Mouse (Mus musculus) thymus, postnatal 10 days (tissue): Measurements from ENCODE around the gene Npw.
A peak's percentile ranks its signal among the peaks of the same experiment; 100 is the strongest.

Experiments
- DNase-seq, 2 experiments: peaks; one replicate each; pipeline ENCODE4 v3.0.0; 2021; ENCODE audit warnings: low spot score in 2 of 2

Npw gene

DNA sequence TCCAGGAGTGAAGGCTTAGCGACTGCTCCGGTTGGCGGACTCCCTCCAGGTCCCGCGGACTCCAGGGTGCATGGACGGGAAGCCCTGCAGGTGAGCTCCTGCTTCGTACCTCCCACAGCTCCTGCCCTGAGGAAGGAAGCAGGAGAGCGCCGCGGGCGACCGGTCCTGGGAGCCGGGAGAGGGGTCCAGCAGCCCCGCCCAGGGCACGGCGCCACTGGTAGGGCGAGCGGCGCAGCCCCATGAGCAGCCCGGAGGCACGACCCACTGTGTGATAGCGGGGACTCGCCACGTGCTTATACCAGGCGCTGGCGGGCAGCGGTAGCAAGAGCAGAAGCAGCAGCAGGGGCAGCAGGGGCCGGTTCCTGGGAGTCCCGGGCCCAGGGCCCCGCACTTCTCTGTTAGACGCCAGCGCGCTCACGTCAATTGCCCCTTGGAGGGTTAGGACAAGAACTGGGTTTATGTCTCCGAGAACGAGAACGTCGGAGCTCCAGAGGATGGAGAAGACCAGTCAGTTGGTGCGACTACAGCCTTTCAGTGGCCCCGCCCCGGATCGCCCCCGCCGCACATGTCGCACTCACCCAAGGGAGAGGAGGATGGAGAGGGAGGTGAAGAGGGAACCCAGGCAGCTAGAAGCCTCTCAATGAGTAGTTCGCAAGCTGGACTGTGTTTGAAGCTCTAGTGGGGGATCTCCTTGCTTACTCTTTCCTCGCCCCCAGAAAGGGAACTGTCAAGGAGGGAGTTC is at the start of gene Npw:
Gene Npw, minus strand, starts transcription at position 441 of the 742 bp plus-strand sequence.
- no peak for DNase-seq

DNA sequence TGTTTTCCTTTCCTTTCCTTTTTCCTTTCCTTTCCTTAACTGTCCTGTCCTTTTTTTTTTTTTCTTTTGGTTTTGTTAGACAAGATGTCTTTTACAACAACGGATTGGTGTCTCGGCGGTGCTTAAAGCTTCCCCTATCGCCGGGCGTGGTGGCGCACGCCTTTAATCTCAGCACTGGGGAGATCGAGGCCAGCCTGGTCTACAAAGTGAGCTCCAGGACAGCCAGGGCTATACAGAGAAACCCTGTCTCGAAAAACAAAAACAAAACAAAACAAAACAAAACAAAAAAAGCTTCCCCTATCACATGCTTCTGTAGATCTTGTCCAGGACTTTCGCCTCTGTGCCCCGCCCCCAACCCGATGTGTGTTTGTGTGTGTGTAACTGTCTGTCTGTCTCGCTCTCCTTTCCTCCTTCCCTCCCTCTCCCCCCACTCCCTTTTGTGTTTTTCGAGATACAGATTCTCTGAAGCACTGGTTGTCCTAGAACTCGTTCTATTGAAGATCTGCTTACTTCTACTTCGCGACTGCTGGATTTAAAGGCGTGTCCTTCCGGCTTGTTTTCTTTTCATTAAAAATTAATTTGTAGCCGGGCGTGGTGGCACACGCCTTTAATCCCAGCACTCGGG is 49.7 kb upstream of the Npw start:
- DNase-seq, result no peak

DNA sequence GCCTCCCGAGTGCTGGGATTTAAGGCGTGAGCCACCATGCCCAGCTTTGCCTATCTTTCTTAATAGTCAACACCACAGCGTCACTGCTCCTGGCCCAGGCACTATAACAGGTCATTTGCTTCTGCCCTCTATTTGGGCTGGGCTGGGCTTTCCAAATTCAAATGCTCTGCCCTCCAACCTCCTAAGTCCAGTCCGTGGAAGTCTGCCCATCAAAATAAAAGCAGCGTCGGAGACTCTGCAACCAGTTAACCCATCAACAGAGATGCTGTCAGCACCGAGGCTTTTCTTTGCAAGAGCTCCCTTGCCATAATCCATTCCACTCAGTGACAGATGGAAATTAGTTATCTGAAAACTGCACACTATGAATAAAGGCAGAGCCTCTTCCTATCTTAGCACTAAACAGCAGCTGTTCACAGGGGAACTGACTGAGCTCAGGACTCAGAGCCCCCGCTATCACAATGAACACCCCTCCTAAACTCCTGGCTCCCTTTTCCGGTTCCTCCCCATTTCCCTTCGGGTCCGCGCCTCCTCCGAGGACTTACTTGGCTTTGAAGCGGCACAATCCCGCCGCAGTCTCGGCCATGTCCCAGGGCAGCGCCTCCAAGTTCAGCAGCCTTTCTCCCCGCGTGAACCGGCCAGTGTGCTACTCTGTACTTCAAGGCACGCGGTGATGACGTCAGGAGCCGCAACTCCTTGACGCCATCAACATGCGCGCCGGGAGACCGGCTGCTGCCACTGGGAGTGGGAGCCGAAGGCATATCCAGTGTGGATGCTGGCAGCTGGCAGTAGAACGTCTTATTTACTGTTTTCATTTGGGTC is 48.9 kb upstream of the Npw start, which contains the start of gene Tbl3:
Gene Tbl3, minus strand, starts transcription at position 679 of the 819 bp plus-strand sequence.
- peak; percentile 86 to 88 for DNase-seq

DNA sequence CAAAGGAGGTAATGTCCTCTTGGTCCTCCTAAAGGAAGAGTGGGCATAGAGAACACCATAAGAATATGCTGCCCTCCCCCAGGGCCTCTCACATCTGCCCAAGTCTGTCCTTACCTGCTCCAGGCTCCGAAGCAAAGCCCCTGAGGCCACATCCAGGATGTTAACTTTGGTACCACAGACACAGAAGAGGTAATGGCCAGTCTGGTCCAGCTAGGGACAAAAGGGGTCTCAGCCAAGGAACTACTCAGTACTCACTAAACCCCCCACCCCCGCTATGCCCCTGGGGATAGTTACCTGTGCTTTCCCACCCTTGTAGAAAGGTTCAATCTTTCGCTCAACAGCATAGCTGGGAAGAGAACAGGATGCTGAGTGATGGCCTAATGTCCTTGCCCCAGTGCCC is 47.6 kb upstream of the Npw start:
- DNase-seq, result no peak

DNA sequence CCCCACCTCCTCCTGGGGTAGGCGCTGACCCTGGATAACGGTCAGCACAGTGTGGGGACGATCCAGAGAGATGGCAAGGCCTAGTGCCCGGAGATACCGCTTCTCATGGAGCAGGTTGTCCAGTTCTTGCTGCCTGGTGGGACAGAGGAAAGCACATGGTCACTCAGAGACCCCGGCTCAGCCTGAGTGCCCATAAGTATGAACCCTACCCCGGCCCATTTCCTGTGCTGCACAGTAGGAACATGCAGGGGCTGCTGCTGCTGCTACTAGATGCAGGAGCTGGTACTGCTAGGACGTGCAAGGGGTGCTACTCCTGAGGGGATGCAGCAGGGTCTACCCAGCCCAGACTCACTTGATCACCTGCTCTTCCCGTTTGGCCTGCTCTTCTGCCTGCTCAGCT is 43.0 kb upstream of the Npw start:
- no peak for DNase-seq

- no peak for DNase-seq
These were observed 41.2 kb upstream of the Npw start for GRCm38 (mm10) chr17:24699473-24699872.

DNA sequence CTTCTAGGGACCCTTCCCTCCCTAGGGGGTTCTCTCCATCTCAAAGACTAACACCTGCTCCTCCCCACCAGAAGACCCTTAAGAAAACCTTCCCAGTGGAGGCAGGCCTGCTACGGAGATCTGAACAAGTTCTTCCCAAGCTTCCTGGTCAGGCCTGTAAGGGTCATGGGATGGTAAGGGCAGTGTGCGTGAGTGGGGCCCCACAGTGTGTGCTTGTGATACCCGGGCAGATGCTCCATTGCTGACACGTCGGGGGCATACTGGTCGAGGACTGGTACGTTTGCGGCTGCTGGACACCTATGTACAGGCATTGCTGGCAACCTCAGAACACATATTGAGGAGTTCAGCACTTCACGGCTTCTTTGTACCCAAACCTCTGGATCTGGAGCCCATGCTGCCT is 40.5 kb upstream of the Npw start:
- no peak for DNase-seq

- no peak for DNase-seq
These were observed 39.7 kb upstream of the Npw start for GRCm38 (mm10) chr17:24697985-24698384.

DNA sequence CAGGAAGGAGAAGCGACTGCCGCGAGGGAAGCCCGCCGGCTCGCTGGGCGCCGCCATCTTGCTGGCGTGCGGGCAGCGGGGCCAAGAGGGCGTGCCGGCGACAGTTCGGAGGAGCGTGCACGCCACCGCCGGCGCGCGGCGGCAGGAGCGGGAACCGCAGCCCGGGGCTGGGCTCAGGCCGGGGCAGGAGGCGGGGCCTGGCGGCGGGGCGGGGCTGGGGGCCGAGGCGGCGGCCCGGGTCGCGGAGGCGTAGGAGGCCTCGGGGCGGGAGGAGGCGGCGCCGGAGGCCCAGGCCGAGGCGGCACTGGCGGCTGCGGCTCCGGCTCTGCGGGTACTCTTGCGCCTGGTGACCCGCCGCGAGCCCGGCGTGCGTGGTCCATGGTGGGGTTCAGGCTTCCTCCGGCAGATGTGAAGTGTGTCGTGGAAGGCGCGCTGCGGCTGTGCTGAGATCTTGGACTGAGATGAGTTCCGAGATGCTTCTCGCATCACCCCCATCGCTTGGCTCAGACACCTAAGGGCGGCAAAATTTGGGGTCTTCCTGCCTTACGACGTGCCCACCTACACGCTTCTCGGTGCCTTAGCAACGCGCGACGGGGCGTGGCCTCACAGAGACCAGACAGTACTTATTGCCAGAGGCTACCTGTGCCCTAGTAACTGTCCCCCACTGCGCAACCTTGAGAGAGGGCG is 37.9 kb upstream of the Npw start, which contains the start of the genes Gfer and Noxo1:
Gene Gfer, minus strand, starts transcription at position 146 of the 687 bp plus-strand sequence.
Gene Noxo1, plus strand, starts transcription at position 224 of the 687 bp plus-strand sequence.
- DNase-seq, result peak; percentile 71 to 84

DNA sequence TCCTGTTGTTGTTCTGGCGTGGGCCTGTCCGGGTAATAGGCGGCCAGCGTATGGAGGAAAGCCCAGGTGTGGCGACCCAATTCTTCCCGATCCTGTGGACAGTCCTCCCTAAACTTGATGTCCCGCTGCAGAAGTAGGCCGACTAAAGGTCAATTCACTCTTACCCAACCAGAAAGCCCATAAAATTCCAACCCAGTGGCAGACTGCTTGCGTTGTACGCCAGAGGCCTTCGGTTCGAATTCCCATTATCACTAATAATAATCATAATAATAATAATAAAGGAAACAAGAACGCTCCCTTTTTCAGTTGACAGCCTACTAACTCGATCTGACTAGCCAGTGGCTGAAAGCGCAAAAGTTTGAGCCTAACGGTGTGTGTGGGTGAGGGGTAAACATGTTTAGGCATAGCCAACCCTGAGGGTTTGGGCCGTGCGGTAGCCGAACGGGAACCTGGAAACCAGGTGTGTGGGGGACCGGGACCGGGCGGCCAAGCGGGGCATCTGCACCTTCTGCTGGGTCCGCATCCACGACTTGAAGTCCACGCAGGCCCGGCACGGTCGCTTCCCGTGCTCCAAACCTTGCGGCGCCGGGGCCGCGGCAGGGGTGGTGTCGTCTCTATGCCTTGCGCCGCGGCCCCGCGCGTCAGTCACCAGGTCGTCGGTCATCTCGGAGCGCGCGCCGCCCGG is 37.2 kb upstream of the Npw start:
- DNase-seq, result no peak

GRCm38 (mm10) chr17:24692385-24692784 is 34.1 kb upstream of the Npw start:
- no peak for DNase-seq

GRCm38 (mm10) chr17:24689251-24690081 is 31.2 kb upstream of the Npw start, which contains the start of gene Syngr3:
Gene Syngr3 (minus strand): TSS chr17:24689955.
- no peak for DNase-seq

DNA sequence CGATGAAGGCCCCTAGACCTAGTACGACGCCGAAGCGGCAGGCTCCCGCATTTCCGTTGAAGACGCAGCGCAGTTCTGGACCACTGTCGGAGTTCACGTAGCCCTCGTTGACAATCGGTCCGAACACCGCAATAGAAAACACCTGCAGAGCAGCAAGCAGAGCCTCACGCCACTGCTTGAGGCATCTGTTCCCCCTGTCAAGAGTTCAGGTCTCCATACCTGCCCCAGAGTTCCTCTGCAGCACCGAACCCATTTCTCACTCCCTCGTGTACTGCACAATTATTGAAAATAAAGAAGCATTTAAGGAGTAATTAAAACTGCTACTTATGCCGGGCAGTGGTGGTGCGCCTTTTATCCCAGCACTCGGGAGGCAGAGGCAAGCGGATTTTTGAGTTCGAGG is 29.3 kb upstream of the Npw start:
- no peak for DNase-seq

DNA sequence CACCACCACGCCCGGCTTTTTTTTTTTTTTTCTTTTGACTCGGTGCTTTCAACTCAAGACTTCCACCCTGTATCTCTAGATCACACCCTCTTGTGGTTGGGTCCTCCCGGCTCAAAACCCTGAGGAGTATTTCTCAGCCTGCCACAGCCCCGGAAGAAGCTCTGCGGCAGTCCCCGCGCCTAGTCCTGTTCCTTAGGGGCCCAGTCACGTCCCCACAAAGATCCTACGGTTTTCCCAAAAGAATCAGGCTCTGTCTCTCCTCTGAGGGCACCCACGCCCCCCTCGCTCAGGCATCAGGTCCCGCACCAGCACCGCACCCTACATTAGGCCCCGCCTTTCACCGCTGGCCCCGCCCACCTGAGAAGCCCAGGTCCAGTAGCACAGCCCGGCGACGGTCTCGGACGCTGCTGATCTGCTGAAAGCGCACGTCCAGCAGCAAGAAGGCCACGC is 28.9 kb upstream of the Npw start:
- peak; percentile 42 to 47 for DNase-seq

DNA sequence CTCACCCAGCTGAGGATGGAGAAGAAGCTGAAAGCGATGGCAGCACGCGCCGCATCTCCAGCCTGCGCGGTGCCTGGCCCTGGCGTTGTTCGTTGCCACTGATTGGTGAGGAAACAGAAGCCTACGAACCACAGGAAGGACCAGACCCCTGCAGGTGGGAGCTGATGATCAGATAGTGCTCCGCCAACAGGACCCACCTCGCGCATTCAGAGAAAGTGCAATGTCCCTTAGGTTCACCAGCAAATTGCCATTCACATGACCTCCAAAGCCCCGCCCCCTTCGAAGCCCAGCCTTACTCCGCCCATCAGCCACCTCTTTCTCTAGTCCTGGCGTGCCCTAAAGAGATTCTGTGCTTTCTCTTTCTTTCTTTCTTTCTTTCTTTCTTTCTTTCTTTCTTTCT is 28.3 kb upstream of the Npw start:
- DNase-seq, result peak; percentile 31 to 33

- DNase-seq, result no peak
These were observed 19.3 kb upstream of the Npw start for GRCm38 (mm10) chr17:24677500-24678080.

DNA sequence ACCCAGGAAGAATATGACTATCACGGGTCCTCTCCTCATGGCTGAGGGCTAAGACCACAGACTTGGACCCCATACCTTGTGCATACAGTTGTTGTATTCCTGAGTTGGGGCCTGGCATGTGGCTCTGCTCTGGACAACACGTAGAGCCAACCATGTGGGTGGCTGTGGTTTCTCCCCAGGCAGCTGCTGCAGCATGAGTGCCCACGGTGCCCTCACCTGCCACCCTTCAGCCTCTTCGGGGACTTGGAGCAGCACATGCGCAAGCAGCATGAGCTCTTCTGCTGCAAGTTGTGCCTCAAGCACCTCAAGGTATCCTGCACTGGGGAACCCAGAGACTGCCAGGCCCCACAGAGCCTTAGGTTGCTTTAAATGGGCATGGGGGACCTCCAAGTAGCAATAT is 18.6 kb upstream of the Npw start:
- DNase-seq, result no peak

- peak; percentile 53 to 77 for DNase-seq
These were observed 17.9 kb upstream of the Npw start for GRCm38 (mm10) chr17:24676187-24676586.

DNA sequence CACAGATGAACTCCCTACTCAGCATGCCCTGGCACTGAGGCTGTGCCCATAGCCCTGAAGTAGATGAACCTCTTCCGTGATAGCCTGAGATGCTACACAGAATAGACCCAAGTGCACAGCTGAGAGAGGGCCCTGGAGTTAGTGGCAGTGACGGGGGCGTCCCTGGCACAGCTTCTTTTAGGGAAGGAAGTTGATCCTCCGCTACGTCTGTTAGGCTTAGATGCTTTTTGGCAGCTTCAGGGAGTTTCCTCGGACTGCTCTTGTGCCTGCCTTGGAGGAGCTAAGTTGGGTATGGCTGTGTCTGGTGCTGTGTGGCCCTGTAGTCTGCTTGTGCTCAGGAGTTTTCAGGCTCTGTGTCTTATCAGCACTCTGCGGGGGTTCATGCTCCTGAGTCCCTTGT is 16.0 kb upstream of the Npw start:
- DNase-seq, result no peak

GRCm38 (mm10) chr17:24672141-24672540 is 13.9 kb upstream of the Npw start:
- DNase-seq, result no peak
